Mouse (Mus musculus) midbrain, embryonic 10.5 days (tissue): Measurements from ENCODE around the gene Mmp9. TPM values are rescaled to one million over a fixed set of nuclear protein-coding genes. Genes with fewer than 3 reads are reported as not detected.
A peak's percentile ranks its signal among the peaks of the same experiment; 100 is the strongest.

Experiments used
- DNase-seq: peaks from one replicate; pipeline ENCODE4 v3.0.0-alpha.2; 2017; ENCODE audit warnings: low spot score
- H3K27ac ChIP-seq: fragments of 300-500 bp; sonication (generic); replicated peaks from 2 replicates; pipeline ENCODE4 v1.5.1; 2016; ENCODE audit warnings: mild to moderate bottlenecking
- H3K27me3 ChIP-seq: fragments of 300-500 bp; sonication (generic); 2 replicates; pipeline ENCODE4 v1.6.1; 2016; ENCODE audit warnings: low read depth, mild to moderate bottlenecking; ENCODE audit not compliant: poor library complexity, severe bottlenecking
- H3K36me3 ChIP-seq: fragments of 300-500 bp; sonication (generic); 2 replicates; pipeline ENCODE4 v1.6.1; 2016; ENCODE audit warnings: mild to moderate bottlenecking, moderate library complexity
- H3K4me1 ChIP-seq: fragments of 300-500 bp; sonication (generic); 2 replicates; pipeline ENCODE4 v1.6.1; 2016
- H3K4me3 ChIP-seq: fragments of 300-500 bp; sonication (generic); 2 replicates; pipeline ENCODE4 v1.5.1; 2016; ENCODE audit warnings: mild to moderate bottlenecking, moderate library complexity
- H3K9me3 ChIP-seq: fragments of 300-500 bp; sonication (generic); replicated peaks from 2 replicates; pipeline ENCODE4 v1.6.1; 2016; ENCODE audit warnings: mild to moderate bottlenecking
- WGBS: fragments of 180-500 bp; shearing (Covaris S2); methylation state at CpG from one replicate; pipeline ENCODE4 v1.1.7; 2016; 5-methylcytosine and 5-hydroxymethylcytosine counted together
- polyA plus RNA-seq: library from polyadenylated mRNA; unstranded; fragments of >200 nt; fragmentation: Nextera tagmentation; extraction: Ambion mirVana; gene quantifications from 2 replicates; pipeline ENCODE4 v1.2.1, GENCODE M21; 2016

The Mmp9 gene
- polyA plus RNA-seq, 1 experiment from 2014 or later: 0.39 TPM

DNA sequence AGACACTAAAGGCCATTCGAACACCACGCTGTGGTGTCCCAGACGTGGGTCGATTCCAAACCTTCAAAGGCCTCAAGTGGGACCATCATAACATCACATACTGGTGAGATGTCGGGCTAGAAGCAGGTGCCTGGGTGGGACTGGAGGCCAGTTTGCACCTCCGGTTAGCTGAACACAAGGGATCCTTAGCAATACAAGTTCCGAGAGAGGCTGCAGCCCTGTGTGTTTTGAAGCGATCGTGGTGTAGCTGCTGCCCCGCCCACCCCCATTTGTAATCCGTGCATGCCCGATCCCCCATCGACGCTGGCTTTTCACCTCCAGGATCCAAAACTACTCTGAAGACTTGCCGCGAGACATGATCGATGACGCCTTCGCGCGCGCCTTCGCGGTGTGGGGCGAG, 8.4 kb downstream of the Mmp9 start:
- peak overlapping the region; percentile 41 for H3K4me3 ChIP-seq
- WGBS: 6% methylated on average over 25 of the region's 25 CpGs
- no peak overlapping the region for H3K27ac ChIP-seq
- peaks cover 39% of the 10 kb centered on the region for H3K4me1 ChIP-seq
- H3K9me3 ChIP-seq: 0 out of 2 replicates have a peak, but pooled peaks cover 3% of the 10 kb centered on the region
- DNase-seq: peak; percentile 33
- H3K27me3 ChIP-seq: peaks cover 88% of the 10 kb centered on the region
- no peaks in the 10 kb centered on the region for H3K36me3 ChIP-seq

DNA sequence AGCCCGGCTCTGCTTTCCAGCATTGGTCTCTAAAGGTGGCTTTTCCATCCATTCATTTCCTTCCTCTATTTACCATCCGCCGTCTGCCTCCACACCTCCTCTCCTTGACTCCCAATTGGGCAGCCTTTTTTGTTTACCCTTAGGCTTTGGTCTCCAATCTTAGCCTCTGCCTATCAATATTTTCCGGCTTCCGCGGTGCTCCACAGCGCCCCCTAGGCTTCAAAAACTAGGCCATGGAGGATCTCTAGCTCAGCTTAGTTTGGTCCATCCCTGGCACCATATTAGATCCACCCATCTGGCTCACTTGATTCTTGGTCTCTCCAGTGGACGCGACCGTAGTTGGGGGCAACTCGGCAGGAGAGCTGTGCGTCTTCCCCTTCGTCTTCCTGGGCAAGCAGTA, 9.9 kb downstream of the Mmp9 start:
- Histone ChIP-seq H3K27ac (no peak overlapping the region), H3K4me1 (peaks cover 39% of the 10 kb centered on the region), H3K27me3 (peaks cover 94% of the 10 kb centered on the region), H3K36me3 (no peaks in the 10 kb centered on the region), H3K9me3 (0 out of 2 replicates have a peak, but pooled peaks cover 3% of the 10 kb centered on the region), H3K4me3 (no peak overlapping the region)
- 27% methylated on average over 13 of the region's 13 CpGs for WGBS
- peak; percentile 48 for DNase-seq

GRCm38 (mm10) chr2:164951745-164952144, 11.2 kb downstream of the Mmp9 start:
- no peak overlapping the region for H3K27ac ChIP-seq
- H3K27me3 ChIP-seq: peaks cover 90% of the 10 kb centered on the region
- WGBS: 85% methylated on average over 4 of the region's 4 CpGs

DNA sequence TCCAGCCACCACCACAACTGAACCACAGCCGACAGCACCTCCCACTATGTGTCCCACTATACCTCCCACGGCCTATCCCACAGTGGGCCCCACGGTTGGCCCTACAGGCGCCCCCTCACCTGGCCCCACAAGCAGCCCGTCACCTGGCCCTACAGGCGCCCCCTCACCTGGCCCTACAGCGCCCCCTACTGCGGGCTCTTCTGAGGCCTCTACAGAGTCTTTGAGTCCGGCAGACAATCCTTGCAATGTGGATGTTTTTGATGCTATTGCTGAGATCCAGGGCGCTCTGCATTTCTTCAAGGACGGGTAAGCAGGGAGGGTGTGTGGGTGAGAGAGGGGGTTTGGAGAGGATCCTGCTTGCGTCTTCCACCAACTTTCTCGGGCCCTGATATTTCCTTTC, 11.9 kb downstream of the Mmp9 start:
- H3K9me3 ChIP-seq: 0 out of 2 replicates have a peak, but pooled peaks cover 3% of the 10 kb centered on the region
- H3K4me1 ChIP-seq: peaks cover 45% of the 10 kb centered on the region
- H3K27me3 ChIP-seq: peaks cover 90% of the 10 kb centered on the region
- no peaks in the 10 kb centered on the region for H3K36me3 ChIP-seq
- no peak for DNase-seq
- H3K27ac ChIP-seq: no peak overlapping the region
- 41% methylated on average over 13 of the region's 13 CpGs for WGBS
- H3K4me3 ChIP-seq: no peak overlapping the region

More at GRCm38 (mm10) chr2:164951745-164952144, 11.2 kb downstream of the Mmp9 start:
- Histone ChIP-seq H3K4me1 (peaks cover 42% of the 10 kb centered on the region), H3K9me3 (0 out of 2 replicates have a peak, but pooled peaks cover 3% of the 10 kb centered on the region), H3K4me3 (no peak overlapping the region), H3K36me3 (no peaks in the 10 kb centered on the region)
- DNase-seq: no peak

DNA sequence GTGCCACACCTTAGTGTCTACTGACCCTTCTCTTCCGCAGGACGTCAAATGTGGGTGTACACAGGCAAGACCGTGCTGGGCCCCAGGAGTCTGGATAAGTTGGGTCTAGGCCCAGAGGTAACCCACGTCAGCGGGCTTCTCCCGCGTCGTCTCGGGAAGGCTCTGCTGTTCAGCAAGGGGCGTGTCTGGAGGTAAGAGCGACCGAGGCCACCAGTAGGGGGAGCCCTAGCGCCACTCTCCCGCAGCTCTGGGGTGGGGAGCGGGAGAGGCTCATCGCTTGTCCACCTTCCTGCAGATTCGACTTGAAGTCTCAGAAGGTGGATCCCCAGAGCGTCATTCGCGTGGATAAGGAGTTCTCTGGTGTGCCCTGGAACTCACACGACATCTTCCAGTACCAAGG, 12.6 kb downstream of the Mmp9 start:
- Histone ChIP-seq H3K9me3 (0 out of 2 replicates have a peak, but pooled peaks cover 3% of the 10 kb centered on the region), H3K4me3 (peak overlapping the region; percentile 24; the same call in 1 of the 2 replicates), H3K4me1 (peaks cover 37% of the 10 kb centered on the region), H3K27ac (no peak overlapping the region), H3K27me3 (peaks cover 82% of the 10 kb centered on the region), H3K36me3 (no peaks in the 10 kb centered on the region)
- under 1% methylated on average over 21 of the region's 21 CpGs for WGBS
- peak; percentile 87 for DNase-seq

- H3K4me1 ChIP-seq: peaks cover 24% of the 10 kb centered on the region
- peaks cover 57% of the 10 kb centered on the region for H3K27me3 ChIP-seq
- 0 out of 2 replicates have a peak, but pooled peaks cover 3% of the 10 kb centered on the region for H3K9me3 ChIP-seq
- no peak overlapping the region for H3K4me3 ChIP-seq
- no peaks in the 10 kb centered on the region for H3K36me3 ChIP-seq
- WGBS: 78% methylated on average over 4 of the region's 4 CpGs
- H3K27ac ChIP-seq: no peak overlapping the region
- DNase-seq: no peak
These were observed 15.1 kb downstream of the Mmp9 start for GRCm38 (mm10) chr2:164955725-164956124.

DNA sequence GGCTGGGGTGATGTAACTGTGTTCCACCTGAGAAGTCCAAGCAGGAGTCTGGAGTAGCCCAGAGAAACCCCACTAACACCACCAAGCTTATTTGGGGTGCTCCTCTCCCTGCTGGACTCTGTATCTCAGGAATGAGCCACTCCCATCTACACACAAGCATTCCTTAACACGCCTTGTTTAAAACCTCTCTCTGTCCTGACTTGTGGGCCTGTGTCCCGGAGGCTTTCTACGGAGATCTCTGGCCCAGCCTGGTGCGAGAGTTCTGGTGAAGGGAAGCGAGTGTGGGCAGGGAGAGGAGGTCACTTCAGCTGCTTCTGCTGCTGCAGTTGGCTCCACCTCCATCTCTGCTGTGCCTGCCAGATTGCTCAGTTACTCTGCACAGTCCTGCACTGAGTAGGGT, 15.6 kb downstream of the Mmp9 start:
- Histone ChIP-seq H3K27ac (no peak overlapping the region), H3K36me3 (no peaks in the 10 kb centered on the region), H3K27me3 (peaks cover 52% of the 10 kb centered on the region), H3K4me1 (peaks cover 29% of the 10 kb centered on the region), H3K4me3 (no peak overlapping the region), H3K9me3 (0 out of 2 replicates have a peak, but pooled peaks cover 3% of the 10 kb centered on the region)
- no peak for DNase-seq
- 72% methylated on average over 5 of the region's 5 CpGs for WGBS

DNA sequence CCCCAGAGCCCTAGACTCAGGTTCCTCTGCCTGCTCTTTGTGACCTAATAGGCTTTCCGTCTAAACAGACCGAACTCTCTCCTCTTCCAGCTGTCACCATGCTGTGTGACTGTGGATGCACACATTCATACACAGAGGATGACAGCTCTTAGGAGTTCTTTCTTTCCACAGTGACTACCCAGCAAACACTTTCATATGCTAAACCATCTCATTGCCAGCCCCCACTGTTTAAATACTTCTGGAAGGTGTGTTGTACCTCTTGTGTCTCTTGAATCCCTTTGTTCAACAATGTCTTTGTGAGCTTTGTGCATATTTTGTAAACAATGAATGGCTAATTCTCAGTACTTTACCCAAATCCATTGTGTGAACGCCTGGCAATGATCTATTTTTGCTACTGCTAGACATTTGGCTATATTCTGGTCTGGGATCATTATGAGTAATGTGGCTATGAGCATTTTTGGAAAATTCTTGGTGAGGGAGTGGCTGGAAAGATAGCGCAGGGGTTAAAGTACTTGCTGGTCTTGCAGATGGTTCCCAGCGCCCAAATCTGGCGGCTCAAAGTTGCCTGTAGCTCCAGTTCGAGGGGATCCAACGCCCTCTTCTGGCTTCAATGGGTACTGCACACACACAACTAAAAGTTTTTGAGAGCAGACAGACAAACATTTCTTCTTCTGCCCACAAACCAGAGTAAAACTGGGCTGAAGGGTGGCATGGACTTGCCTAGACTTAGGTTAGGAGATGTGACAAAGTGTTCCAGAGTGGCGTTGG, 17.2 kb downstream of the Mmp9 start:
- 69% methylated on average over 9 of the region's 9 CpGs for WGBS
- Histone ChIP-seq H3K36me3 (no peaks in the 10 kb centered on the region), H3K4me1 (peaks cover 35% of the 10 kb centered on the region), H3K27me3 (peaks cover 43% of the 10 kb centered on the region), H3K9me3 (no peaks in the 10 kb centered on the region), H3K4me3 (no peak overlapping the region), H3K27ac (no peak overlapping the region)
- no peak for DNase-seq

DNA sequence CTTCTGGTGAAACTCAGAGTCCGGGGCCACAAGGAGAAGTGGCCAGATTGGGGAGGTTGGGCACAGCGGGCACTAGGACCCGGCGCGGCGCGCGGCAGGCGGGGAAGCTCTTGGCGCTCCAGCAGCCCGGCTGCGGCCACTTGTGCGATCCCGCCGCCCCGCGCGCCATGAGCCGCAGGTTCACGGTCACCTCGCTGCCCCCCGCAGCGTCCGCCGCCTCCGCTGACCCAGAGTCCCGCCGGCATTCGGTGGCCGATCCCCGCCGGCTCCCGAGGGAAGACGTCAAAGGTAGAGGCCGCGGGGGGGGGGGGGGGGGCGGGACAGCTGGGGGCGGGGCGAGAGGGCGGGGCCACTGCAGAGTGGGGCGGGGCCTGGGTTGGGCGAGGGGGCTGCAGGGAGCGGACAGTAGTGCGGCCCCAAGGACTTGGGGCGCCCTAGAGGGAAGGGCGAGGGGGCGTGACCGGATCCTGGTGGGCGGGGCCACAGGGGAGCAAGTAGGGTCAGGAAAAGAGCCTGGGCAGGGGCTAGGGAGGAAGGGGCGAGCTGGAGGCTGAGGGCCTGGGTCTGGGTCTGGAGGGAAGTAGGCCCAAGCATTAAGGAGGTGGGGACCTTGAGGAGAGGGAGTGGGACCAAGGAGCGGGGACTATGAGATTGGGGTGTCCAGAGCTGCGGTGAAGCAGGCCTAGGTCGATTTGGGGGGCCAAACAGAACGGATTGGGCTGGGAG, 20.3 kb downstream of the Mmp9 start, which contains the start of gene Slc12a5:
Gene Slc12a5, plus strand, starts transcription at position 87 of the 726 bp plus-strand sequence.
- Histone ChIP-seq H3K27me3 (peaks cover 44% of the 10 kb centered on the region), H3K9me3 (no peaks in the 10 kb centered on the region), H3K36me3 (no peaks in the 10 kb centered on the region), H3K27ac (peak within 1 kb of the TSS; percentile 89), H3K4me1 (peaks cover 54% of the 10 kb centered on the region), H3K4me3 (peak within 1 kb of the TSS; percentile 75)
- 1% methylated on average over 48 of the region's 54 CpGs for WGBS
- peak; percentile 86 for DNase-seq

GRCm38 (mm10) chr2:164961506-164962182, 21.1 kb downstream of the Mmp9 start:
- Histone ChIP-seq H3K36me3 (no peaks in the 10 kb centered on the region), H3K27ac (peak overlapping the region; percentile 89), H3K27me3 (peaks cover 48% of the 10 kb centered on the region), H3K4me1 (peaks cover 52% of the 10 kb centered on the region), H3K9me3 (no peaks in the 10 kb centered on the region), H3K4me3 (peak overlapping the region; percentile 75)
- WGBS: 10% methylated on average over 17 of the region's 17 CpGs
- DNase-seq: peak; percentile 72

DNA sequence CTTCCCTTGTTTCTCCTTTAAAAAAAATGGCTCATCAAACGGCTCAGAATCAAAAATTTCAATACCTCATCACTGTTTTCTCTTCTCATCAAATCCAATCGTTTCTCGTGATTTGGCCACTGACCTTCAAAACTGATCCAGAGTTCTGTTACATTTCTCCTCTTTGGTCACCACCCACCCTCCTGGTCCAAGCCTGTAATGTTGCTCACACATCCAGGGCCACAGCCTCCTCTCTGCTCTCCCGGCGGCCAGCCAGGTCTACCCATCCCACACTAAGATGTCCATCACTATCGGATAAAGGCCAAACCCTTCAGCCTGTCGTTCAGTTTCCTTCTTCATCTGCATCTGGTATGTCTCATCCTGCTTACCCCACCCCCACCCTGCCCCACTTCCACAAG, 21.6 kb downstream of the Mmp9 start:
- peaks cover 48% of the 10 kb centered on the region for H3K27me3 ChIP-seq
- H3K9me3 ChIP-seq: no peaks in the 10 kb centered on the region
- no peak overlapping the region for H3K27ac ChIP-seq
- no peak overlapping the region for H3K4me3 ChIP-seq
- peaks cover 50% of the 10 kb centered on the region for H3K4me1 ChIP-seq
- no peaks in the 10 kb centered on the region for H3K36me3 ChIP-seq
- WGBS: 55% methylated on average over 7 of the region's 7 CpGs
- no peak for DNase-seq

DNA sequence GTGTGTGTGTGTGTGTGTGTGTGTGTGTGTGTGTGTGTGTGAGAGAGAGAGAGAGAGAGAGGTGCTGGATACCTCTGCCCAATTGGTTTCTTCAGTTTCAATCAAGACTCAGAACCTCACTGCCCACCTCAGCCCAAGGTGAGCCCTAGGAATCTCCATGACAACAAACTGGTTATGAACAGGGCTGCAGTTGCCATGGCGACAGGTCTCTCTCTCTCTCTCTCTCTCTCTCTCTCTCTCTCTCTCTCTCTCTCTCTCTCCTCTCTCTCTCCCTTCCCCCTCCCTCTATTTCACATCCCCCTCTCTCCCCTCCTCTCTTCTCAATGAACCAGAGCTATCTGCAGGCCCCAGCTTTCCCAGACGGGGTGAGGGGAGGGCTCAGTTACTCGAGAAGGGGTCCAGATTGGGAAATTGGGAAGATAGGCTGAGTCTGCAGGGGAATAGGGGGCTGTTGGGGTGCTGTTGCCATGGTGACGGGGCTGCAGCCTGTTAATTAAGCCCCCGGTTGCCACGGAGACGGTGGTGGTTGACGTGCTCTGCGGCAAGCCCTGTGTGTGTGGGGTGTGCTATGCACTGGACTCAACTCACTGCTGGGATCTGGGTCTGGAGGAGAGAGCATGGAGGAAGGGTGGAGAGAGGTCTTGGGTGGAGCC, 23.8 kb downstream of the Mmp9 start:
- Histone ChIP-seq H3K4me3 (peak overlapping the region; percentile 16; the same call in 1 of the 2 replicates), H3K36me3 (no peaks in the 10 kb centered on the region), H3K9me3 (no peaks in the 10 kb centered on the region), H3K4me1 (peaks cover 71% of the 10 kb centered on the region), H3K27ac (no peak overlapping the region; the same call in 1 of the 2 replicates), H3K27me3 (peaks cover 67% of the 10 kb centered on the region)
- WGBS: 30% methylated on average over 9 of the region's 9 CpGs
- DNase-seq: peak; percentile 65
